11 mouse cellular contexts compared by ENCODE assay signal in the genomic region with DNA sequence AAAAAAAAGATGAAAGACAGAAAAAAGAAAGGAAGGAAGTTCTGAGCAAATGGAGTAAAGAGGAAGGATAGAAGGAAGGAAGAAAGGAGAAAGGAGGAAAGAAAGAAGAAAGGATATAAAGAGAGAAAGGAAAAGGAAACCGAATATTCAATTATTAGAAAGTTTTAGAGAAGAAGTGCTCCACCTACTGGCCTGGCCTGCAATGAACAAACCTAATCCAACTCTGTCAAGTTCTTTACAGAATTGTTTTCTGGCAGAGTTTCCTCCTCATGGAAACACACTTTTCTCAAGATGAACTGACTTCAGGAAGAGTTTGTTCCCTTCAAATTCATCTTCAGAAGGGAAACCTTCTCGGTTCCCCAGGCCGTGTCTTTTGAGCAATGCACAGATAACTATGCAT. TPM values are rescaled to one million over a fixed set of nuclear protein-coding genes. Genes with fewer than 3 reads are reported as not detected.
DNase-seq lines count a peak whose midpoint lies in the region; ATAC-seq and TF ChIP-seq lines count a peak whose summit lies in the region.
"Had no signal": no experiment of that assay in that cellular context is flagged by ENCODE, and none has a peak within 500 bp of the region (broad histone marks: within the 10 kb centered on the region; RNA-seq: fewer than 3 reads in every experiment).

No protein-coding gene starts in this region.

- no peak for DNase-seq in gastrocnemius, adult 2 months
- no peak for DNase-seq in gastrocnemius, postnatal 14 days
- DNase-seq in lung, adult 2 months, result peak; percentile 8
- DNase-seq in lung, postnatal 4 days, result no peak
- peak; percentile 65 for DNase-seq in NIH3T3 (ENCODE audit: low read depth)
- no peak for DNase-seq in gastrocnemius, postnatal 36 days
- no peak for DNase-seq in cerebellum, adult 11 months

- intact Hi-C loops in gastrocnemius, adult 2 months (cut with DNase I), result no loop called here
- intact Hi-C loops in gastrocnemius, postnatal 14 days (cut with DNase I; ENCODE audit: low total_unique reads), result no loop called here
- intact Hi-C loops in gastrocnemius, postnatal 36 days (cut with DNase I), result no loop called here

- H3K4me3 ChIP-seq in gastrocnemius, adult 2 months, result no peak overlapping the region
- H3K4me3 ChIP-seq in lung, adult 2 months (replicated peaks; ENCODE audit: extremely low read depth, low read depth, low read length), result no peak overlapping the region
- H3K4me3 ChIP-seq: hindbrain, embryonic 15.5 days; myocyte had no signal

- no peak overlapping the region for H3K27ac ChIP-seq in gastrocnemius, adult 2 months
- H3K27ac ChIP-seq: hindbrain, embryonic 15.5 days had no signal

- no peak for TF ChIP-seq POLR2A in lung, adult 2 months (IDR thresholded peaks at IDR 0.05; ENCODE audit: borderline replicate concordance, extremely low read depth, low read depth, low read length)

- WGBS in lung, adult 2 months, result 34% methylated on average over 3 of the region's 3 CpGs

- TF ChIP-seq CTCF in gastrocnemius, adult 2 months (IDR thresholded peaks at IDR 0.05), result peak; percentile 57
- TF ChIP-seq CTCF in lung, adult 2 months (IDR thresholded peaks at IDR 0.05; ENCODE audit: insufficient read depth, low read length), result no peak

- peak; percentile 65 for ATAC-seq in megakaryocyte progenitor cell, adult 5-6 weeks (replicated peaks; ENCODE audit: poor library complexity)

- H3K4me1 ChIP-seq in lung, adult 2 months (ENCODE audit: control insufficient read depth, insufficient read depth, low read length), result no peaks in the 10 kb centered on the region
- H3K4me1 ChIP-seq: hindbrain, embryonic 15.5 days had no signal

RNA-seq across cellular contexts. Expression of a gene that starts 2.8 kb away (rescaled TPM):
- not detected for total RNA-seq in gastrocnemius, adult 2 months (2021)
- total RNA-seq in gastrocnemius, postnatal 14 days (2021), result not detected
- not detected in 2 replicates for polyA plus RNA-seq in lung, adult 2 months (2012; rRNA removed)
- total RNA-seq in megakaryocyte progenitor cell, adult 5-6 weeks (2015), result not detected in 2 replicates
- total RNA-seq in megakaryocyte progenitor cell, adult 5-6 weeks (2017), result not detected in 2 replicates
- not detected for total RNA-seq in gastrocnemius, postnatal 36 days (2021)
- polyA plus RNA-seq: hindbrain, embryonic 15.5 days; limb, embryonic 11.5 days; myocyte had no signal

RNA-seq across cellular contexts. Expression of a gene that starts 3.5 kb away (rescaled TPM):
- total RNA-seq in gastrocnemius, adult 2 months (2021), result not detected
- total RNA-seq in gastrocnemius, postnatal 14 days (2021), result not detected
- polyA plus RNA-seq in lung, adult 2 months (2012; rRNA removed), result not detected in 2 replicates
- not detected in 2 replicates for total RNA-seq in megakaryocyte progenitor cell, adult 5-6 weeks (2015)
- not detected in 2 replicates for total RNA-seq in megakaryocyte progenitor cell, adult 5-6 weeks (2017)
- not detected for total RNA-seq in gastrocnemius, postnatal 36 days (2021)
- polyA plus RNA-seq: hindbrain, embryonic 15.5 days; limb, embryonic 11.5 days; myocyte had no signal

RNA-seq across cellular contexts. Expression of a gene that starts 11.1 kb away (rescaled TPM):
- not detected for total RNA-seq in gastrocnemius, adult 2 months (2021)
- total RNA-seq in gastrocnemius, postnatal 14 days (2021), result not detected
- not detected in 2 replicates for polyA plus RNA-seq in lung, adult 2 months (2012; rRNA removed)
- not detected in 2 replicates for total RNA-seq in megakaryocyte progenitor cell, adult 5-6 weeks (2015)
- total RNA-seq in megakaryocyte progenitor cell, adult 5-6 weeks (2017), result not detected in 2 replicates
- total RNA-seq in gastrocnemius, postnatal 36 days (2021), result not detected
- polyA plus RNA-seq: hindbrain, embryonic 15.5 days; limb, embryonic 11.5 days; myocyte had no signal

RNA-seq across cellular contexts. Expression of a gene that starts 11.6 kb away (rescaled TPM):
- not detected for total RNA-seq in gastrocnemius, adult 2 months (2021)
- not detected for total RNA-seq in gastrocnemius, postnatal 14 days (2021)
- not detected in 2 replicates for polyA plus RNA-seq in lung, adult 2 months (2012; rRNA removed)
- not detected in 2 replicates for total RNA-seq in megakaryocyte progenitor cell, adult 5-6 weeks (2015)
- total RNA-seq in megakaryocyte progenitor cell, adult 5-6 weeks (2017), result not detected in 2 replicates
- total RNA-seq in gastrocnemius, postnatal 36 days (2021), result not detected
- polyA plus RNA-seq: hindbrain, embryonic 15.5 days; limb, embryonic 11.5 days; myocyte had no signal

RNA-seq across cellular contexts. Expression of a gene that starts 19.1 kb away (rescaled TPM):
- total RNA-seq in gastrocnemius, adult 2 months (2021), result not detected
- total RNA-seq in gastrocnemius, postnatal 14 days (2021), result not detected
- not detected in 2 replicates for polyA plus RNA-seq in lung, adult 2 months (2012; rRNA removed)
- not detected in 2 replicates for total RNA-seq in megakaryocyte progenitor cell, adult 5-6 weeks (2015)
- total RNA-seq in megakaryocyte progenitor cell, adult 5-6 weeks (2017), result not detected in 2 replicates
- not detected for total RNA-seq in gastrocnemius, postnatal 36 days (2021)
- polyA plus RNA-seq: hindbrain, embryonic 15.5 days; limb, embryonic 11.5 days; myocyte had no signal

Comparison
In these comparisons a context has a peak if more than half of its experiments do, and no peak if none do; other contexts are left out.
1. DNase-seq: peak in lung, adult 2 months (single experiment) and NIH3T3 (single experiment); none in gastrocnemius, adult 2 months (single experiment), gastrocnemius, postnatal 14 days (single experiment), lung, postnatal 4 days (0 of 2), gastrocnemius, postnatal 36 days (0 of 2) and cerebellum, adult 11 months (single experiment).